Mouse (Mus musculus) ES-CJ7 (cell line): ENCODE measurements around the gene Timm29.

Experiments
- DNase-seq: peaks from one replicate; pipeline ENCODE4 v3.0.0; 2011; ENCODE audit warnings: low read depth, low spot score

Timm29 gene

DNA sequence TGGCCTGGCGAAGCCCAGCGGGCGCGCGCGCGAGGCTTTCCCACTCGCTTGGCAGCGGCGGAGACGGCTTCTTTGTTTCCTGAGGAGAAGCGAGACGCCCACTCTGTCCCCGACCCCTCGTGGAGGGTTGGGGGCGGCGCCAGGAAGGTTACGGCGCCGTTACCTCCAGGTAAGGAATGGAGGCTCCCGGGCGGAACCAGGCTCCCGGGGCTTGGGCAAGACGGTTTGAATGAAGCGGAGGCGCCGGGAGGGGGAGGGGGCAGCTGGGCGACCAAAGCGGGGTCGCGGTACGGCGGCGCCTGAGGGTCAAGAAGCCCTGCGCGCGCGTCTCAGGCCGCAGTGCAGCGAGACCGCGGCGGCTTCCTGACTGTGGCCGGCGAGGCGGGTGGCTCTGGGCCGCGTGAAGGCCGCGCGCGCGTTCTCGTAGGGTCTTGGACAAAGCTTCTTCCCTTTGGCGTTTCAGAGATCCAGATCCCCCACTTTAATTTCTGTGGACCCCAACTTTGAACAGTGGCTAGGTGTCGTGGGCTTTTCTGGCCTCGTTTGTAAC lies 23.8 kb downstream of the Timm29 start:
- peak; percentile 86 for DNase-seq

DNA sequence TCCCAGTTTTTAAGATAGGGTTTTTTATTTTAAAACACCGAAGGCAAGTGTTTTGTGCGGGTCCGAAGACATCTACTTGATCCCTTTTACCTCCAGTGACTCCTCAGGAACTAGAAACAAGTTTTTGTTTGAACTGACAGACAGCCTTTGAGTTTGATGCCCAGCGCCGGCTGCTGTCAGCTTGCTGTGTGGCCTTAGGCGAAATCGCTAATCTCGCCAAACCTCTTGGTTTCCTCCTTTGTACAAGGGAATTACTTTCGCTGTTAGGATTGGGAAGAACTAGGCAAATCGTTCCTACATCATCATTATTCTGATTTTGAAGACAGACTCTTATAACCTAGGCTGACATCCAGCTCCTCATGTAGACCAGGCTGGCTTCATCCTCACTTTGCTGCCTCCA lies 24.5 kb downstream of the Timm29 start:
- no peak for DNase-seq

DNA sequence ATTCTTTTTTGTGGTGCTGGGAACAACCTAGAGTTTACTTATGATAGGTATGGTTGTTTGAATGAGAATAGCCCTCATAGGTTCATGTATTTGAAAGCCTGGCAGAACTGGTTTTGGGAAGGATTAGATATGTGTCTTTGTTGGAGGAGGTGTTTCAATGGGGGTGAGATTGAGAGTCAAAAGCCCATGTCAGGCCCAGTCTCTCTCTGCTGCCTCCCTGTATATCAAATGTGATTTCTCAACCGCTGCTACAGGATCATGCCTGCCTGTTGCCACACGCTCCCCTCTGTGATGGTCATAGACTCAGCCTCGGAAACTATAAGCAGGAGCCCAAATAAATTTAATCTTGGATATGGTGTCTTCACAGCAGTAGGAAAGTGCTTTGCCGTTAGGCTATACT lies 27.7 kb downstream of the Timm29 start:
- no peak for DNase-seq

GRCm38 (mm10) chr9:21622676-21623075 lies 30.2 kb downstream of the Timm29 start:
- DNase-seq: no peak

GRCm38 (mm10) chr9:21625342-21626339 lies 33.1 kb downstream of the Timm29 start:
- no peak for DNase-seq

DNA sequence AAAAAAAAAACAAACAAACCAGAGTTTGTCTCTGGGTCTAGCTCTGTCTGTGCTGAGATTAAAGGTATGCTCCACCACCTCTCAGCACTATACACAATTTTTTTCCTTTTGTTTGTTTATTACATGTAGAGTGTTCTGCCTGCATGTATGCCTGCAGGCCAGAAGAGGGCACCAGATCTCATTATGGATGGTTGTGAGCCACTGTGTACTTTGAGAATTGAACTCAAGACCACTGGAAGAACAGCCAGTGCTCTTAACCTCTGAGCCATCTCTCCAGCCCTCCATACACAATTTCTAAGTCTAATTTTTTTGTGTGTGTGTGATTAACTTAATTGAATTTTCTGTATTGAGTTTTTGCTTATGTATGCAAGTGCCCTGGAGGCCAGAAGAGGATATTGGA lies 34.0 kb downstream of the Timm29 start:
- peak; percentile 45 for DNase-seq

GRCm38 (mm10) chr9:21627145-21627795 lies 34.7 kb downstream of the Timm29 start:
- DNase-seq: no peak

- peak; percentile 58 for DNase-seq
Measured at GRCm38 (mm10) chr9:21630673-21631072, 38.2 kb downstream of the Timm29 start.

DNA sequence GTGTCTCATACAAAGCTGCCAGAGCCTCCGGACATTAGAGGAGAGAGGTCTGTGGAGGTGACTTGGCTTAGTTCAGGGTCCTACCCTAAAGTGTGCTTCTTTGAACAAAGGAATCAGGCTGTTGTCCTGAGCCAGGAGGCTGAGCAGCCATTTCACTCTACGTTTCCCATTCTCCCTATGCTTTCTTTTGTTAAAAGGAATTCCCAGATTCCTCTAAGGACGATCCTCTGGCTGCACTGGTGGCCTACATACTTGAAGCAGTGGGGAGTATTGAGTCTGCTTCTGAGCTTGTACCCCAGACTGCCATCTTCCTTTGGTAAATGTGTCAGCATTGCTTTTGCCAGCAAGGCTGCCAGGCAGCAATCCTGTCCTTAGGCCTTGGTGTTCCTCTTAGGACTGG lies 40.6 kb downstream of the Timm29 start:
- DNase-seq: no peak

- DNase-seq: no peak
Measured at GRCm38 (mm10) chr9:21635639-21636038, 43.1 kb downstream of the Timm29 start.

DNA sequence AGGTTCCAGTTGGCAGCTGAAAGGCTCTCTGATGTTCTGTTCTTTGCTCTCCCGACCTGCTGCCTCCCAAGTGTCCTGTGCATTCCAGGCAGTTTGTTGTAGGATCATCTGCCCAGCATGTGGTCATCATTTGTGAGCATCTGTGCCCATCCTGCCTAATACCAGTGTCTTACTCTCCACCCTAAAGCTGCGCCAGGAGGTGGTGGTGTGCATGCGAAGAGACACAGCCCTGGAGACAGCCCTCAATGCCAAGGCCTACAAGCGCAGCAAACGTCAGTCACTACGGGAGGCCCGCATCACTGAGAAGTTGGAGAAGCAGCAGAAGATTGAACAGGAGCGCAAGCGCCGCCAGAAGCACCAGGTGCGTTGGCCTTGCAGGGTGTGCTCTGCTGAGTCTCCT lies 46.5 kb downstream of the Timm29 start:
- no peak for DNase-seq
